Mouse (Mus musculus): ENCODE results near the gene BC005561.

- no peak for TF ChIP-seq CTCF (IDR thresholded peaks at IDR 0.05; ENCODE audit: low read depth, low read length)
- no peak for TF ChIP-seq TAL1 (conservative IDR thresholded peaks at IDR 0.05; ENCODE audit: low read depth, low read length)
- TF ChIP-seq GATA1 (IDR thresholded peaks at IDR 0.05; ENCODE audit: borderline replicate concordance, low read length), result no peak
Observed at GRCm38 (mm10) chr5:104465279-104465678, 42.9 kb upstream of the BC005561 start.

Measured in G1E (cell line).